Mouse (Mus musculus) inflammation-experienced regulatory T-cells, adult 6 months (primary cell): ENCODE measurements around the gene Ankrd23. TPM values are rescaled to one million over a fixed set of nuclear protein-coding genes. Genes with fewer than 3 reads are reported as not detected.

ENCODE experiments used
- ATAC-seq: one replicate; pipeline ENCODE4 v1.8.0; 2017
- polyA plus RNA-seq, 3 experiments: library from polyadenylated mRNA; unstranded; fragments of 100-300 nt; shearing (Covaris generic); gene quantifications; one replicate each; pipeline ENCODE4 v1.2.1; 2017

The Ankrd23 gene
- polyA plus RNA-seq, 3 experiments from 2014 or later, result 35.1 to 58.4 (median 36.4) TPM

DNA sequence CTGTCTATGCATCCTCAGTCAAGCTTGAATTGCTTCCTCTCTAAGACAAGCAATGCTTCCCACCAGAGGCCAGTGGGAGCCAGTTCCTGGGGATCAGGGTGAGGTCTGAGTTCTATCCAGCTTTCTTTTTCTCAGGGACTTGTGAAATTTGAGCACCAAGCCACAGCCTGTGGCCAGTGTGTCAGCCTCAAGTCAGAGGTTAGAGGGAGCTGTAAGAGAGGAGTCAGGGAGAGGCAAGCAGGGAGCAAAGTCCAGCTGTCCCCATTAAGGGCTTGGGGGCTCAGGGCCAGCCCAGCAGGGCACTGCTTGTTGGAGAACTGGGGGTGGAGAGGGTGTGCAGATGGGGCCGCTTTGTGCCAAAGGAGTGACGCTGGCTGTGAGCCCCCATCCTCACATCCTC lies 26.5 kb upstream of the Ankrd23 start:
- no peak for ATAC-seq

DNA sequence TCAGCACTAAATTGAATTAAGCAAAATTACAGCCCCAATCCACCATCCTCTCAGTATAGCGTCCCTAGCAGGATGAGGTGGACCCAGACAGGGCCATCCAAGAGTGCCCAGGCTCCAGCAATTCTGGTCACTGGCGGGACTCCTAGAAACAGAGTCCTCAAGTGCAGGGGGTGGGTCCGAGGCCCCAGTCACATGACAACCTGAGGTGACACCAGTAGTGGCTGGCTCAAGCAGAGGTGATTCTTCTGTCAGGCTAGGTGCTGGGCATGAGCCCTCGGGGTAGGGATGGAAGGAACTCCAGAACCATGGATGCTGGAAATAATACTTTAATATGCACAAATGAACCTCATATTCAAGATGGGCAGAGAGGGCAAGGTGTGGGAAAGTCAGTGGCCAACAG lies 25.7 kb upstream of the Ankrd23 start:
- ATAC-seq, result no peak

DNA sequence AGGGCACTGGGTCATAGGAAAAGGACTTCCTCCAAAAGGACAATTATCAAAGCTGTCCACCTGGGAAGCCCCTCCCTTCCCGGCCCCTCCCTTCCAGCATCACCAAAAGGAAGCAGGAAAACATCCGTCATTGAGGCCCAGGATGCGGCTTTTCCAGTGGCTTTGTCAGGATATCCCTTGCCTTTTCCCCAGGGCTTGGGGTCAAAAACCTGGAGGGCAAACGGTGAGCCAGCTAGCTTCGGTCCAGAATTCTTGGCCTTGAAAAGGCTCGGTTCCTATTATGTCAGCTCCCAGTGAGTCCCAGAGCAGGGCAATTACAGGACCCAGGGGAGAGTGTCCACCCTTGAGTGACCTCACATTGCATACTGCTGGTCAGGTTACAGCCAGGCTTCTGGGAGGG lies 24.2 kb upstream of the Ankrd23 start:
- ATAC-seq, result no peak

DNA sequence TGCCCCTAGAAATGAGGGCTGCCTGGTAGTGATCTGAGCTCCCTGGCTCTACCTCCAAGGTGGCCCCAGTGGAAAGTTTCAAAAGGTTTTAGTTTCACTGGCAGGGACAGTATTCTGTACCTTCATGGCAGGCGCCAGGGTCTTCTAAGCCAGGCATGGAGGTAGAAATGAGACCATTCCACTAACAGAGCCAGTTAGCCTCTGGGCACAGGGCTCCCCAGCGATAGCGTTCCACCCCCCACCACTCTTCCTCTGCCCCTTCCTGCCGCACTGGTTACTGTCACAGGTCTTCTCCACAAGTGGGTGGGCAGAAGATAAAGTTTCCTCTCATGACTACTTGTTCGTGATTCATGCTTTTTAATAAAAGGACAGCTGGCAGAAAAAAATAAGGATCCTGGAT lies 23.2 kb upstream of the Ankrd23 start:
- ATAC-seq, result no peak

DNA sequence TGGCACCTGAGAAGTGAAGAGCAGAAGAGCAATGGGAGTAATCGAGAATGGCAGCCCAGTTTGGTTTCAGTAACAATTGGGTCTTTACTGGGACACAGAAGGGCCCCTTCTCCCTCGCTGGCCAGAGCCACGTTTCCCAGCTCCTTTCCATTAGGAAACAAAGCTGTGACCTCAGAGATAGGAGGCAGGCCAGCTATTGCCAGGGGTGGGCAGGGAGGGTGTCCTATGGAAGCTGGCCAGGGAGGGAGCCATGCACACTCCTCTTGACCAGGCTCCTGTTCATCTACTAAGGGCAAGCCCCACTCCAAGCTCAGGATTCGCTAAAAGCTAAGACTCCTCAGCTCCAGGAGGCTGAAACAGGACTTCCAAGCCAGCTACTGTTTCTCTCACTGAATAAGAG lies 22.6 kb upstream of the Ankrd23 start:
- ATAC-seq, result no peak

DNA sequence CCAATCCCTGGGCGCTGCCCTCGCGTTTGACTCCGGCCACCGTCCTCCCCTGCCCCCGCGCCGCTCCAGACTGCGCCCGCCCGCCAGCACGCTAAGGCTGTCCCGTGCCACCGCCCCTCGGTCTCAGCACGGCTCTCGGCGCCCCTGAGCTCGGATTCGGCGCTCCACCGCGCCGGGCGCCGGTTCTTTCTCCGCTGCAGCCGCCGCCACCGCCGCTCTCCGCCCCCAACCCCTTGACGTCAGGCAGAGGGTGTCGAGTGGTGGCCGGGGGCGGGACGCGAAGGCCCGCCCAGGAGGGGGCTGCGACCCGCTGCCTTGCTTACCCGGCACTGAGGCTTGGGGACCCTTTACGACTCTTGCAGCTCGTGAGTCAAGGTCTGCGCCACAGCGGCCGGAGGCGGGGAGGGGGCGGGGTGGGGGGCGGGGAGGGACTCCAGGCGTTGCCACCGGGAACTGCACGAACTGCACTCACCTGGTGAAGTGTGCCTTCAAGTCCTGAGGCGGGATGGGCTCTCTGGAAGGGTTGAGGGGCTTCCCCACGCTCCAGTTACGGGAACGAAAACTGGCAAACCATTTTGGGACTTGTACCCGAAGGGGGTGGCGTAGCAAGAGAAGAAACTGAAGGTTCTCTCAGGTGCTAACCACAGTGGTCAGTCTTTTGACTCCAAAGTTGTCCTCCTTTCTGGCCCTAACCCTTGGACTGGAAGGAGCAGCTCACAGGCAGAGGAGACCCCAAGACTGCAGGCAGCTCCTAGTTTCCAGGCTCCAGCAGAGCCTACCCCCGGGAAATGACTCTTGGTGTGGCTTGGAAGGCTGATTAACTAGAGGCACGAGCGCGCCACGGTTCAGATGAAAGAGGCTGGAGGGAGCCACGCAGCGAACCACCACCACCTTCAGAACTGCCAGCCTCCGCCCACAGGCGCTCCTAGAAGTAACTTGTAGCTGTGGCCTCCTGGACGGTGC lies 21.6 kb upstream of the Ankrd23 start, which contains the start of gene Sema4c:
TSS of gene Sema4c (minus strand) at position 319 of the 963 bp plus-strand sequence.
- ATAC-seq, result peak; percentile 51

DNA sequence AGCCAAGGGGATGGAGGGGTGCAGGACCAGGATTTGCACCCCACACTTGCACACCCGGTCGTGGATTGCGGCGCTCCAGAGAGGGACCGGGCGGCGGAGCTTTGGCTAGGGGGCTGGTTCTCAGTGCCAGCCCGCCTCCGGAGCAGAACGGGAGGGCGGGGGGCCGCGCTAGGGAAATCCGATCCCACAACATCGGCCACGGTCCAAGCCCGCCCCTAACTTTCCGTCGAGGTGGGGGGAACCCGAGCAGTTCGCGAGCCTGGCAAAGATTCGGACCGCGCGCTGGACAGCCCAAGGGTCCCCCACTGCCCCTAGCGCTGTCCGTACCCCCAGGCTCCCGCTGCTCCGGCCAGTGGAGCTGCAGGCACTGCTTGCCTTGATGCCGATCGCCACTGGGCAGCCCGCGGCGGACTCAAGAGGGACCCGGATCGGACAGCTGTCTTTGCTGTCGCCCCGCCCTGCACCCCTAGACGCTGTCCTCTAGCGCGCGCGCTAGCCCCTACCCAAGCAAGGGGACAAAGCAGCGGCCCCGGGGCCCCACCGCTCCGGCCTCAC lies 20.9 kb upstream of the Ankrd23 start:
- peak; percentile 18 for ATAC-seq

DNA sequence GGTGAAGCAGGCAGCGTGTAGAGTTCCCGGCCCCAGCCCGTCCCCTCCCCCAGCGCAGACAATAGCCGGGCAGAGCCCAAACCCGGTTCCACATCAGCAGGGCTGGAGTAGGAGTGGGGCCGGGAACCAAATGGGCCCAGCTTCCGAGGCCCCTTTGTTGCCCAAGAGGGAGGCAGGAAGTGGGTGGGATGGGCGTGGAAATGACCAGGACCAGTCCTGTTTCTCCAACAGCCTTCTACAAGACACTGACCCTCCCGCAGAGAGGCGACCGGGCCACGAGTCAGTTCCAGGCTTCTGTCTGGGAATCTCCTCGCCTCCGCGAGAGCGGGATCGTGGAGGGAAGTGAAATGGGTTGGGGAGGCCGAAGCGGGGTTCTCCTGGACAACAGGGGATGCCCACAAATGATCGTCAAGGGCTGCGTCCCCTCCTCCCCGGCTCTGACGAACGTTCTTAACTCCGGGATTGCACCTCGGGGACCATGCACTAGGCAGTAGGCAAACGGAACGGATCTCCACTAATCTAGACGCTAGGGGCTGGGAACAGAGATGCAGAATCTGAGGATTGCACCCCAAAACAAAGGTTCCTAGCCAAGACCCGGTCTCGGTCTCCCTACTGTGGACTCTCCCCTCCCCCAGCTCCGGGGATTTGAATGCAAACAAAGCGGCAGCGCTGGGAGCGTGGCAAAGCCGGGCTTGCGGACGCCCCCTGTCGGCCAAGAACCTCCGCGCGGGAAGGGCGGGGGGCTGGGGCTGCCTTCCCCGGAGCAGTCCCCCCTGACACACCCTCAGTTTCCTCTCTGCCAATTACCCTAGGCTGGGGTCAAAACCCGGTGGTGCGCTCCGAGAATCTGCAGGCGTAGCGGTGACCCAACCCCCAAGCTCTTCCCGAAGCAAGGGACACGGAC lies 20.1 kb upstream of the Ankrd23 start:
- ATAC-seq, result peak; percentile 62

DNA sequence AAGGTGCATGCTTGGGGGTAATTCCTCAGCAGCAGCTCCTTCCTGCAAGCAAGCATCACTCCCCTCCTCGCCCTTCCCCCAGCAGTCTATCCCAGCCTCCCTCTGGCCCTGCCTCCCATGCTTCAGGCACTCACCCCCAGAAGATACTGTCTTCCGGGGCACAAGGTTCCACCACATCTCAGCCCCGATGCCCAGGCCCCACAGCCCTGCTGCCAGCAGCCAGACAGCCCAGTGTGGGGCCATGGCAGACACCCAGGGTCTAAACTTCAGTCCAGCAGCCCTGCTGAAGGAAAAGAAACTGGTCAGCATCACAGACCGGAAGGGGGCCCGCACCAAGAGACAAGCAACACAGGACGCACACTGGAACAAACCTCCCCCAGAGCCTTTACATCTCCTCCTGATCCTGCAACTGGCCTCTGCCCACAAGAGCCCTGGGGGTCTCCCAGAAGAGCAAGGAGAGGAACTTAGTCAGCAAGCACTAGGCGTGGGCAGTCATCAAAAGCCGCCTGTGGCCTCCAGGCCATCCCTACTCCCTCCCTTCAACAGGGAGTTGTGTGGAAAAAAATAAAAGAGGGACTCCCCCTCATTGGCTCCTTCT lies 19.2 kb upstream of the Ankrd23 start:
- no peak for ATAC-seq

DNA sequence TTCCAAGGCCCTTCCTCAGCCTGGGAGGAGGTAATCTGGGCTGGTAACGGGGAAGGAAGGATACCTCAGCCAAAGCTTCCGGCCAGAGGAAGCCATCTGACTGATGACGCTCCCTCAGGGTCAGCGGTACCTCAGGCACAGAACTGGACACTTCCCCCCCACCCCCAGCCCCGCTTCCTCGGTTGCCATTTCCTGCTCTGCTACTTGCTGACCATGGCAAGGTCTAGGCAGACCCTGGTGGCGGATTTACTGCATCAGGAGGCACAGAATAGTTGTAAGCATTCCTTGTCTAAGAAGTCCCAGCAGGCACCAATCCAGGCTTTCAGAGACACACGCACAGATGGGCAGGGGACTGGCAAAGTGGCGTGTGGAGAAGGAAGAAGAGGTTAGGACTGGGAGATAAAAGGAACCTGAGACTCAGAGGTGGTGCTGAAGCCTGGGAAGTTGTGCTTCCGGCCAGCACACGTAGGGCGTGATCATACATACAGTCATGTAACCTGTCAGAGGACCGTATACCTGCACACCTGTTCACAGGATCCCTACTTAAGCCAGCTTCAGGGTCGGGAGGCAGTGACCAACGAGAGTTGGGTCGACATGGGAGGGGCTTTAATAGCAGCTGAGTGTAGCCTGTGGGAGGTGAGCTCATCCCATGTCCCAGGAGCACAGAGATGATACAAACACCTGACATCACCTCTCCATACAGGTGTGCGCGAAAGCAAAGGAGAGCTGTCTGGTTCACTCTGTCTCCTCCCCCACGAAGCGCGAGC lies 18.1 kb upstream of the Ankrd23 start:
- no peak for ATAC-seq

DNA sequence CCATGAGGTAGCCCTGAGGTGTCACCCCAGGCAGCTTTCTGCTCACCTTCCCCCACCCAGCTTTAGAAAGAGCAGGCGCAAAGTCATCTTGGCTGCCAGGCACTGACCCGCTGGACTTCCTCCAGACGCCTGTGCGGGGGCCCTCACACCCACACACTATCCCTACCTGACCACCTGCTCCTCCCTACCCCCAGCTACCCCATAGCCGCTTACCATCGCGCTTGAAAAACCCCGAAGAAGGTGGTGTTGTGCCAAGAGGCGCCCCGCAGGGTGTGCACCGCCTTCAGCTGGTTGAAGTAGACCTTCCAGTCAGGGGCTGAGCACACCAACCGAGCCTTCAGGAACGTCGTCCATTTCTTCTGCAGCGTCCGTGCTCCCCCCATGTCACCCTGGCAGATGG lies 15.8 kb upstream of the Ankrd23 start:
- no peak for ATAC-seq

DNA sequence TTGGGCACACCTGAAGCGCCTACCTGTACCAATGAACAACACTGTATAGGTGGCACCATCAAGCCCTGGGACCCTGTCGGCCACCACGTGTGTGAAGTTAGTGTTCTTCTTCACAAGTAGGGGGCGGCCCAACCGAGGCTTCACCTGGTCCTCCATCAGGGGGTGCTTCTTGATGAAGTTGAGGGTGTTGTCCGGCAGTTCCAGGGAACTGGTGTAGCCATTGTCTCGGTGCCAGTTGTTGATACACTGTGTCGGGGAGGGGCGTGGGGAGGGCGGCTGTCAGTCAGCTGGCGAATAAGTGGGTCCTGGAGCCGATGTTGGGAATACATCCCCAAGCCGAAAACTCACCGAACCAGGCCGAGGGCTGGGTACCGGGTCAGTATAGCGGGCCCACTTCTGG lies 15.2 kb upstream of the Ankrd23 start:
- no peak for ATAC-seq

DNA sequence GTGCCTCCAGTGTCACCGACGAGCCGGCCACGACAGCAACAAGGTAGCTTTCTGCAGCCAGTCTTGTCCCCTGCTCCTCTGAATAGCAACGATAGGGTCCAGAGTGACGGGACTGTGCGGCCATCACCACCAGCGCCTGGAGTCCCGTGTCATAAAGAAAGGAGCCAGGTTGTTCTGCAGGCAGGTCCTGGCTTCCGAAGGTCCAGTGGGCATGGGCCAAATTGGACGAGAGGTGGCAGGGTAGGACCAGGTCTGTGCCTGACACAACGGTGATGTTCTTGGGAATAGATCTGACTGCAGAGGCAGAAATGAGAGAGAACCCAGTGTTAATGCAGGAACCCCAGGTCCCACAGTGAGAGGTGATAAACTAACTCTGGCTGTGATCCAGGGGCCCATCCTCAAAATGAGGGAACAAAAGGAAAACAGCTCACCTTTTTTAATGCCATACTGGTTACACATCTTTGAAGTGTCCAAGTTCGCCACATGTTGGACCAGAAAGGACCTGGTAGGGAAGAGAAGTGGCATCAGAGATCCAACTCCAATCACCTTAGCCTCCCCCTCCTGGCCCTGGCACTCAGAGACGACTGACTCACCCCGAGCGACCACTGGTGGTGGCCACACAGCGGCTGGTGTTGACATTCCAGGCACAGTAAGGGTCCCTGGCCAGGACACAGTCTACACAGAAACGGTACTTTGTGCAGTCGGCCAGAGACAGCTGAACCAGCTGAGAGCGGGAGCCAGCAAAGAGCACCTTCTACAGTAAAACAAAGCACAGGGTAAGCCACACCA lies 13.6 kb upstream of the Ankrd23 start:
- ATAC-seq, result no peak

DNA sequence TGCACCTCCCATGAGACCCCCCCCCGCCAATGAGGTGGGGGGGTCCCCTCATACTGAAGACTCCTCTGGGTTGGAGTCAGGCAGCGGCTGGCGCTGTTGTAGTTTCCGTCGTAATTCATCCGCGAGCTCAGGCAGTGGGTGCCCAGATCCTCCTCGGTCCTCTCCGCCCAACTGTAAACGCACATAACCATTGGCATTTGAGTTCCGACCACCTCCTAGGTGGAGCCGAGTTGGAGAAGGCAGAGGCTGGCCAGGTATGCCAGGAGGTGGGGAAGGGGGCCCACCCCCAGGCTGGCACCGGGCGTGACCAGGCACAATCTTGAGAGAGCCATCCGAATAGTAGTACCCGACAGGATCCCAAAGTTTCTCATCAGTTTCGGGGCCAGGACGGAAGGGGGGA lies 12.8 kb upstream of the Ankrd23 start:
- no peak for ATAC-seq

DNA sequence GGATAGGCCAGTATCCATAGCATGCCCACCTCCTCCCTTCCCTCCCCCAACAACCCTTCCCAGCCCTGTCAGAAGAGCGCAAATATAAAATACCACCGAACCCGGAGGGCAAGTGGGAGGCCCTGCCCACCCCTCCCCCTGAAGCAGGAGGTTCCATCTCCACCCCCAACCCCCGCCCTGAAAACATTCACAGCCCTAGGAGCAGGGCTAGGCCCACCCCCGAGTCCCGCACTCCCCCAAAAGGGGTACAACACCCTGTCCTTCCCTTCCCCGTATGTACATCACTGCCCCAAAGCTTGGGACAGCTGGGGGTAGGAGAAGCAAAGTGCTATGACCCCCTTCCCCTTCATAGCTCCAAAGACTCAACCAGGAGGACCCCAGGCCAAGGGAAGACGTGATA lies 12.1 kb upstream of the Ankrd23 start:
- no peak for ATAC-seq

DNA sequence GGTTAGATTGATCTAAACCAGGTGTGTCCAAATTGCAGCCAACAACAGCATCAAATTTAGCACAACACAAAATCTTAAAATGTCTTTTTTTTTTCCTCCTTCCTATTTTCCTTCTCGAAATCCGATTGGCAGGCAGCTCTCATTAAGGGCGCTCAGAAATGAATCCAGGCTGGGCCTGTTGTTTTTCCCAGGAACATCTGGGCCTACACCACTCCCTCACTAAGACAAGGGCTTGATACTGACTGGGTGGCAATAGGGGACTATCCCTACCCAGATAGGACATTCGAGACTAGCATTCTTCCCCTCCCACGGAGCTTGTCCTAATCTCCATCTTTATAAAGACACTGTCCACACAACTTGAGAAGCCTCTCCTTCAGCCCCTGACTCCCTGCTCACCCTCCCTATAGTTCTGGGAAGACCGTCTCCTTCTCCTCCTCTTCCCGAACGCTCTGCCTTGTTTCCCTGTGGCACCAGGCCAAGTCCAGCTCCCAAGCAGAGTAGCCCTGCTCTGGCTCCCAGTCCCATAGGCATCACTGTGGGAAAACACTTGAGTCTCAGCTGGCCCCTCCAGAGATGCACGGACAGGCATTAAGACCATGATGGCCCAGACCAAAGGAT lies 11.4 kb upstream of the Ankrd23 start:
- ATAC-seq, result no peak

DNA sequence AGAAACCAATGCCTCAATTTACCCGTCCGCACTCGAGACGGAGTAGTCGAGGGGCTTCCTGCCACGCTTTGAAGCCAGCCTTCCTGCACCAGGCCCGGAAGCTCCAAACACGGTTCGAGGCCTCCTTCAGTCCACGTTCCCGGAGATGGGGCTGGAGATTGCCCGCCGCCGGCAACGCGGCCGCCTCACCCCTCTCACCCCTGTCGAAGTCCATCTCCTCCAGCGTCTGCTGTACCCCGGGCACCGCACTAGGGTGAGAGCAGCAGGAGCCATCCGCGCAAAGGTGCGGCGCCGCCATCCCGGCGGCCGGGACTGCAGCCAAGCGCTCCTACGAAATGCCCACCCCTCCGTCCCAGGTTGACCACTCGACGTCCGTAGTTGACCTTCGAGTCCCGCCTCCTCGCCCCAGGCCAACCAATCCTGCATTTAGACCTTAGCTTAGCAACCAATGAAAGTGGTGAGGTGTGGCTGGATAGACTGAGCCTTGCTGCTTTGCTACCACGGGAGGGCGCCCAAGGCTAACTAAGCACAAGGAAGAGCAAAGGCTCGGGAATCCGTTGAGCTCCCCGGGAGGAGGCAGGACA lies 10.3 kb upstream of the Ankrd23 start, which contains the start of gene Ankrd39:
TSS of gene Ankrd39 (minus strand) at position 558 of the 584 bp plus-strand sequence.
- ATAC-seq, result peak; percentile 97

DNA sequence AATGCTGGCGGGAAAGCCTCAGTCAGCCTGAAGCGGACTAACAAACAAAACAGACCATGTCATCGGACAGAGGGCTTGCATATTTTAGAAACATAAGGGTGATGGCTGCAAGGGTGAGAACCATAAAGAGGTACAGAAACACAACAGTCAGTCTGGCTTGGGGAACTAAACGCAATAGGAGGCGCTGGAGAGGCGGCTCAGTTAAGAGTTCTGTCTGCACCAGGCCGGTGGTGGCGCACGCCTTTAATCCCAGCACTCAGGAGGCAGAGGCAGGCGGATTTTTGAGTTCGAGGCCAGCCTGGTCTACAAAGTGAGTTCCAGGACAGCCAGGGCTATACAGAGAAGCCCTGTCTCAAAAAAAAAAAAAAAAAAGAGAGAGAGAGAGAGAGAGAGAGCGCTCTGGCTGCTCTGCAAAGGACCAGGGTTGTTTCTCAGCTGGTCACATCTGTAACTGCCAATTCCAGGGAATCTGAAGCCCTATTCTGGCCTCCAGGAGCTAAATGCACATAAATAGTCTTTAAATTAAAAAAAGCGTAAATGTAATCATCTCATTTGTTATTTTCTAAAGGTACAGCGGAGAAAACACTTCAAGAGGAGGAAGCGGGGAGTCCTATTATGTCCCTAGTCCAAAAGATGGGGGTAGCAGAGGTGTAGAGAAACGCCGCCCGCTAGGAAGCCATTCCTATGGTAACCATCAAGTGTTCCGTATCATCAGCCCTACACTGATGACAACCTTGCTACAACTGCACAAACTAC lies 9.3 kb upstream of the Ankrd23 start:
- peak; percentile 2 for ATAC-seq

DNA sequence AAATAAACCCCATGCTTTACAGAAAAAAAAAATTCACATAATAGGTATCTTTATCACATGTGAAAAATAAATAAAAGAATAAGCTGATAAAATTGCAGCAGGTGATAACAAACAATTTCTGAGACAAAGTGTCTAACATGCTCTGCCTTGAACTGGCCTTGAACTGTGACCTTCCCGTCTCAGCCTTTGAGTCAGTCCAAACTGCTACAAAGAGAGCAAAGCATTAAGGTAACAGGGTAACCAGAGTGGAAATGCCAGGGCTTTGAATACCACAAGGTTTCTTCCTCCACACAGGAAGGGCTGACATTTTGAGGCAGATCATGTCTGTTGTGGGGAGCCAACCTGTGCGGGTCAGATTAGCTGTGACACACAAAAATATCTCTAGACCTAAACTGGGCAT lies 8.7 kb upstream of the Ankrd23 start:
- ATAC-seq, result no peak
